Mouse (Mus musculus) gastrocnemius, postnatal 4 days (tissue): Measurements from ENCODE around the gene Ttc27. TPM values are rescaled to one million over a fixed set of nuclear protein-coding genes. Genes with fewer than 3 reads are reported as not detected.
"Not testable (repeated sequence)": the region's sequence is repeated elsewhere in the genome, so short reads cannot be mapped to it uniquely, and the experiment has no call there.

Source experiments
- DNase-seq, 2 experiments: peaks; one replicate each; pipeline ENCODE4 v3.0.0; 2021 to 2022; ENCODE audit warnings: low spot score in 2 of 2, mixed read lengths in 2 of 2
- long read RNA-seq, 2 experiments: library from polyadenylated mRNA; stranded (forward); transcript quantifications; one replicate each; pipeline ENCODE4 v2.0.0; 2021
- total RNA-seq, 2 experiments: library from RNA; stranded (reverse); gene quantifications; 2 replicates each; pipeline ENCODE4 v1.2.3; 2021

Gene Ttc27
- total RNA-seq: 10 to 100 TPM; 11.4 to 13.8 TPM
- long read RNA-seq, experiment 1, transcript Ttc27-201 (20 exons, 2,838 nt): major isoform, 5 of 9 reads
- long read RNA-seq, experiment 1, partial matches to known transcripts: 1 of 9 reads
- long read RNA-seq, experiment 1, other reads (novel, unspliced or antisense): 1 of 9 reads
- long read RNA-seq, experiment 2, partial matches to known transcripts: 2 of 12 reads
- long read RNA-seq, experiment 2, other reads (novel, unspliced or antisense): 4 of 12 reads

- DNase-seq: peak; percentile 93 to 97
These were observed at the start of gene Ttc27 for GRCm38 (mm10) chr17:74717618-74718151. Gene Ttc27, plus strand, starts transcription at chr17:74717732.

- no peak for DNase-seq
These were observed 49.5 kb upstream of the Ttc27 start for GRCm38 (mm10) chr17:74668010-74668409.

GRCm38 (mm10) chr17:74670031-74670430 is 47.5 kb upstream of the Ttc27 start:
- DNase-seq: no peak

GRCm38 (mm10) chr17:74672446-74672845 is 45.1 kb upstream of the Ttc27 start:
- DNase-seq: no peak

GRCm38 (mm10) chr17:74673251-74673650 is 44.3 kb upstream of the Ttc27 start:
- DNase-seq: no peak

- no peak for DNase-seq
These were observed 39.5 kb upstream of the Ttc27 start for GRCm38 (mm10) chr17:74678061-74678460.

GRCm38 (mm10) chr17:74684927-74685326 is 32.6 kb upstream of the Ttc27 start:
- DNase-seq: no peak

- DNase-seq: no peak
These were observed 29.0 kb upstream of the Ttc27 start for GRCm38 (mm10) chr17:74688555-74688954.

- DNase-seq: no peak
These were observed 28.1 kb upstream of the Ttc27 start for GRCm38 (mm10) chr17:74689406-74689805.

- DNase-seq: not testable (repeated sequence)
These were observed 15.9 kb upstream of the Ttc27 start for GRCm38 (mm10) chr17:74701661-74702060.

- no peak for DNase-seq
These were observed 12.1 kb upstream of the Ttc27 start for GRCm38 (mm10) chr17:74705480-74705879.

- DNase-seq: no peak
These were observed 10.9 kb upstream of the Ttc27 start for GRCm38 (mm10) chr17:74706593-74706992.

- no peak for DNase-seq
These were observed 9.8 kb upstream of the Ttc27 start for GRCm38 (mm10) chr17:74707637-74708152.

- no peak for DNase-seq
These were observed 6.8 kb upstream of the Ttc27 start for GRCm38 (mm10) chr17:74710731-74711130.

- DNase-seq: no peak
These were observed 5.9 kb upstream of the Ttc27 start for GRCm38 (mm10) chr17:74711627-74712026.

GRCm38 (mm10) chr17:74715128-74715527 is 2.4 kb upstream of the Ttc27 start:
- DNase-seq: no peak

- DNase-seq: no peak
These were observed 1.8 kb upstream of the Ttc27 start for GRCm38 (mm10) chr17:74715724-74716123.

GRCm38 (mm10) chr17:74716643-74717042 is 889 bp upstream of the Ttc27 start:
- no peak for DNase-seq

- DNase-seq: no peak
These were observed 378 bp upstream of the Ttc27 start for GRCm38 (mm10) chr17:74717091-74717617.

GRCm38 (mm10) chr17:74732872-74733271 is 15.3 kb downstream of the Ttc27 start:
- no peak for DNase-seq

- DNase-seq: no peak
These were observed 17.9 kb downstream of the Ttc27 start for GRCm38 (mm10) chr17:74735392-74735791.

GRCm38 (mm10) chr17:74749659-74750058 is 32.1 kb downstream of the Ttc27 start:
- no peak for DNase-seq

- DNase-seq: no peak
These were observed 33.5 kb downstream of the Ttc27 start for GRCm38 (mm10) chr17:74751026-74751425.
